Mouse (Mus musculus) thymus, adult 2 months (tissue): Measurements from ENCODE around the gene Abcf2.

ENCODE experiments used
- CTCF ChIP-seq: fragments of 200-500 bp; IDR thresholded peaks from 2 replicates; pipeline ENCODE4 v1.5.1; 2012; ENCODE audit warnings: mild to moderate bottlenecking, control low read depth, low read length, moderate library complexity, borderline replicate concordance; ENCODE audit not compliant: control insufficient read depth, poor library complexity, insufficient read depth; ENCODE audit errors: extremely low read depth
- POLR2A ChIP-seq: fragments of 200-500 bp; IDR thresholded peaks from 2 replicates; pipeline ENCODE4 v1.6.1; 2012; ENCODE audit warnings: mild to moderate bottlenecking, low read length, control low read depth, moderate library complexity; ENCODE audit not compliant: control insufficient read depth, poor library complexity, insufficient read depth; ENCODE audit errors: extremely low read depth

- TF ChIP-seq CTCF (no peak), POLR2A (no peak)
Observed at GRCm38 (mm10) chr5:24620626-24621025, 43.4 kb upstream of the Abcf2 start.
